Mouse (Mus musculus) midbrain, embryonic 11.5 days (tissue): ENCODE measurements around the gene Hist1h4n. TPM values are rescaled to one million over a fixed set of nuclear protein-coding genes. Genes with fewer than 3 reads are reported as not detected.
A peak's percentile ranks its signal among the peaks of the same experiment; 100 is the strongest.
"Not testable (repeated sequence)": the region's sequence is repeated elsewhere in the genome, so short reads cannot be mapped to it uniquely, and the experiment has no call there.

ENCODE experiments used
- ATAC-seq: fragments of 200-750 bp; cut with Nextera tagmentation; 2 replicates; pipeline ENCODE4 v1.8.0; 2017; ENCODE audit warnings: moderate TSS enrichment, moderate library complexity; ENCODE audit not compliant: low FRiP score
- DNase-seq: peaks from one replicate; pipeline ENCODE4 v3.0.0; 2015; ENCODE audit warnings: low spot score; ENCODE audit errors: missing footprints
- H3K27ac ChIP-seq: fragments of 300-500 bp; sonication (generic); 2 replicates; pipeline ENCODE4 v1.5.1; 2014; ENCODE audit warnings: low read depth, low read length
- H3K27me3 ChIP-seq: fragments of 300-500 bp; sonication (generic); 2 replicates; pipeline ENCODE4 v1.6.1; 2014; ENCODE audit warnings: mild to moderate bottlenecking, low read length, moderate library complexity, mixed read lengths; ENCODE audit not compliant: control insufficient read depth, insufficient read depth
- H3K36me3 ChIP-seq: fragments of 300-500 bp; sonication (generic); 2 replicates; pipeline ENCODE4 v1.6.1; 2014; ENCODE audit warnings: mild to moderate bottlenecking, low read length, moderate library complexity, mixed read lengths; ENCODE audit not compliant: control insufficient read depth, insufficient read depth
- H3K4me1 ChIP-seq: fragments of 300-500 bp; sonication (generic); 2 replicates; pipeline ENCODE4 v1.6.1; 2014; ENCODE audit warnings: low read length; ENCODE audit not compliant: control insufficient read depth, insufficient read depth
- H3K4me2 ChIP-seq: fragments of 300-500 bp; sonication (generic); 2 replicates; pipeline ENCODE4 v1.6.1; 2014; ENCODE audit warnings: mild to moderate bottlenecking, moderate library complexity
- H3K4me3 ChIP-seq: fragments of 300-500 bp; sonication (generic); 2 replicates; pipeline ENCODE4 v1.5.1; 2014; ENCODE audit warnings: low read depth, low read length
- H3K9ac ChIP-seq: fragments of 300-500 bp; sonication (generic); 2 replicates; pipeline ENCODE4 v1.6.1; 2014; ENCODE audit warnings: low read length
- H3K9me3 ChIP-seq: fragments of 300-500 bp; sonication (generic); 2 replicates; pipeline ENCODE4 v1.6.1; 2016; ENCODE audit warnings: low read length; ENCODE audit not compliant: control insufficient read depth
- WGBS: fragments of 180-500 bp; shearing (Covaris S2); extraction: QIAGEN DNeasy Blood & Tissue Kit; methylation state at CpG from one replicate; pipeline ENCODE4 v1.1.7; 2014; 5-methylcytosine and 5-hydroxymethylcytosine counted together
- microRNA-seq: library from miRNA; unstranded; fragments of <30 nt; microRNA quantifications from one replicate; pipeline ENCODE4, GENCODE M21; 2017
- polyA plus RNA-seq: library from polyadenylated mRNA; unstranded; fragments of >200 nt; fragmentation: Nextera tagmentation; extraction: Ambion mirVana; gene quantifications from 2 replicates; pipeline ENCODE4 v1.2.1, GENCODE M21; 2014

Hist1h4n gene
- polyA plus RNA-seq, 1 experiment from 2014 or later: 10.3 TPM

- peak overlapping the region; percentile 48 for H3K4me2 ChIP-seq
- H3K4me1 ChIP-seq: peaks cover 34% of the 10 kb centered on the region
- H3K9me3 ChIP-seq: no peaks in the 10 kb centered on the region
- no peaks in the 10 kb centered on the region for H3K36me3 ChIP-seq
- peak overlapping the region; percentile 80 for H3K27ac ChIP-seq
- H3K27me3 ChIP-seq: no peaks in the 10 kb centered on the region
- peak; percentile 93 for DNase-seq
- no peak for ATAC-seq
- peak overlapping the region; percentile 34 for H3K4me3 ChIP-seq
- H3K9ac ChIP-seq: peak overlapping the region; percentile 64
- WGBS: 6% methylated on average over 8 of the region's 8 CpGs
These were observed 45.7 kb downstream of the Hist1h4n start for GRCm38 (mm10) chr13:21786189-21786898.

- peak; percentile 86 for DNase-seq
- Histone ChIP-seq H3K9me3 (no peaks in the 10 kb centered on the region), H3K27me3 (no peaks in the 10 kb centered on the region), H3K4me1 (peaks cover 39% of the 10 kb centered on the region), H3K4me2 (peak overlapping the region; percentile 57), H3K27ac (peak overlapping the region; percentile 87), H3K4me3 (no peak overlapping the region), H3K36me3 (no peaks in the 10 kb centered on the region), H3K9ac (peak overlapping the region; percentile 68)
- 23% methylated on average over 6 of the region's 6 CpGs for WGBS
- ATAC-seq: no peak
These were observed 47.7 kb downstream of the Hist1h4n start for GRCm38 (mm10) chr13:21784311-21784710.

- peak overlapping the region; percentile 38 for H3K4me3 ChIP-seq
- under 1% methylated on average over 9 of the region's 9 CpGs for WGBS
- H3K27me3 ChIP-seq: no peaks in the 10 kb centered on the region
- H3K4me1 ChIP-seq: peaks cover 39% of the 10 kb centered on the region
- no peaks in the 10 kb centered on the region for H3K36me3 ChIP-seq
- DNase-seq: peak; percentile 97
- H3K27ac ChIP-seq: peak overlapping the region; percentile 87
- peak overlapping the region; percentile 57 for H3K4me2 ChIP-seq
- H3K9me3 ChIP-seq: no peaks in the 10 kb centered on the region
- ATAC-seq: no peak
- H3K9ac ChIP-seq: peak overlapping the region; percentile 68
These were observed 48.2 kb downstream of the Hist1h4n start for GRCm38 (mm10) chr13:21783734-21784161.

- peak within 1 kb of the TSS; percentile 38 for H3K4me3 ChIP-seq
- H3K9me3 ChIP-seq: no peaks in the 10 kb centered on the region
- peak within 1 kb of the TSS; percentile 77 for H3K9ac ChIP-seq
- WGBS: 1% methylated on average over 13 of the region's 20 CpGs
- H3K4me2 ChIP-seq: peak within 1 kb of the TSS; percentile 57
- H3K4me1 ChIP-seq: peaks cover 36% of the 10 kb centered on the region
- H3K27me3 ChIP-seq: no peaks in the 10 kb centered on the region
- peak; percentile 71 for ATAC-seq
- peak within 1 kb of the TSS; percentile 87 for H3K27ac ChIP-seq
- no peaks in the 10 kb centered on the region for H3K36me3 ChIP-seq
- peak; percentile 96 for DNase-seq
These were observed 48.8 kb downstream of the Hist1h4n start, which contains the start of gene Hist1h3i for GRCm38 (mm10) chr13:21783255-21783617. Gene Hist1h3i (minus strand): TSS chr13:21783370.

- under 1% methylated on average over 12 of the region's 35 CpGs for WGBS
- H3K9me3 ChIP-seq: not testable (repeated sequence)
- peaks cover 34% of the 10 kb centered on the region for H3K4me1 ChIP-seq
These were observed 49.4 kb downstream of the Hist1h4n start for GRCm38 (mm10) chr13:21782361-21783254.

More at GRCm38 (mm10) chr13:21782361-21783254, 49.4 kb downstream of the Hist1h4n start:
- Histone ChIP-seq H3K27ac (peak overlapping the region; percentile 87), H3K9ac (peak overlapping the region; percentile 77), H3K4me3 (peak overlapping the region; percentile 38), H3K4me2 (peak overlapping the region; percentile 57)
- ATAC-seq (peak; percentile 0; the same call in 1 of the 2 replicates), DNase-seq (peak; percentile 96)
- H3K36me3 ChIP-seq, H3K27me3 ChIP-seq: not testable (repeated sequence)

Small RNA genes lying within 50 kb of the gene (microRNA-seq; reads per million reads assigned to microRNA genes)
- gene Gm19658 (not detected), gene Gm44346 (not detected), gene Gm44466 (not detected)

Other genes with a start within 250 kb of the Hist1h4n start
- gene Olfr1362, start 218.2 kb downstream of the Hist1h4n start, polyA plus RNA-seq: not detected in 2 replicates
- not detected in 2 replicates for gene Olfr11, start 189.7 kb downstream of the Hist1h4n start, polyA plus RNA-seq
- not detected in 2 replicates for gene Olfr1361, start 168.8 kb downstream of the Hist1h4n start, polyA plus RNA-seq
- not detected in 2 replicates for gene Olfr1360, start 154.8 kb downstream of the Hist1h4n start, polyA plus RNA-seq
- not detected in 2 replicates for gene Olfr1359, start 134.1 kb downstream of the Hist1h4n start, polyA plus RNA-seq
- 0.85 and 2.7 TPM in 2 replicates for gene Hist1h2bl, start 116.1 kb downstream of the Hist1h4n start, polyA plus RNA-seq
- gene Hist1h2ai, start 115.8 kb downstream of the Hist1h4n start, polyA plus RNA-seq: 19.8 and 20.9 TPM in 2 replicates
- 11.6 and 12.9 TPM in 2 replicates for gene Hist1h3h, start 114.5 kb downstream of the Hist1h4n start, polyA plus RNA-seq
- 4.2 and 5.7 TPM in 2 replicates for gene Hist1h2bm, start 110.2 kb downstream of the Hist1h4n start, polyA plus RNA-seq
- 1.0 and 2.2 TPM in 2 replicates for gene Hist1h4j, start 97.1 kb downstream of the Hist1h4n start, polyA plus RNA-seq
- gene Hist1h4k, start 81.7 kb downstream of the Hist1h4n start, polyA plus RNA-seq: 2.4 and 6.0 TPM in 2 replicates
- 6.2 and 10.7 TPM in 2 replicates for gene Hist1h2ak, start 78.4 kb downstream of the Hist1h4n start, polyA plus RNA-seq
- 2.2 TPM in 1 of 2 replicates, not detected in the other for gene Hist1h2bn, start 78.1 kb downstream of the Hist1h4n start, polyA plus RNA-seq
- gene Hist1h1b, start 51.6 kb downstream of the Hist1h4n start, polyA plus RNA-seq: 20.0 and 24.8 TPM in 2 replicates
- 289 and 304 TPM in 2 replicates for gene Hist1h3i, start 48.8 kb downstream of the Hist1h4n start, polyA plus RNA-seq
- gene Hist1h2an, start 45.0 kb downstream of the Hist1h4n start, polyA plus RNA-seq: 2.6 and 7.4 TPM in 2 replicates
- gene Hist1h2bp, start 44.7 kb downstream of the Hist1h4n start, polyA plus RNA-seq: 2.5 TPM in 2 replicates
- gene Hist1h2bq, start 22.0 kb downstream of the Hist1h4n start, polyA plus RNA-seq: 17.8 and 23.3 TPM in 2 replicates
- 1.7 TPM in 1 of 2 replicates, not detected in the other for gene Hist1h2ao, start 21.7 kb downstream of the Hist1h4n start, polyA plus RNA-seq
- gene Hist1h4m, start 20.4 kb downstream of the Hist1h4n start, polyA plus RNA-seq: not detected in 2 replicates
- 5,628 and 6,009 TPM in 2 replicates for gene Hist1h2ap, start 1.3 kb upstream of the Hist1h4n start, polyA plus RNA-seq
- 17.8 and 23.1 TPM in 2 replicates for gene Hist1h2br, start 1.5 kb upstream of the Hist1h4n start, polyA plus RNA-seq
- gene Zfp184, start 112.9 kb upstream of the Hist1h4n start, polyA plus RNA-seq: 26.7 and 27.9 TPM in 2 replicates
- gene Pom121l2, start 149.0 kb upstream of the Hist1h4n start, polyA plus RNA-seq: not detected in 2 replicates
- 0.10 and 0.37 TPM in 2 replicates for gene Prss16, start 177.5 kb upstream of the Hist1h4n start, polyA plus RNA-seq
- gene Hist1h2ah, start 203.4 kb upstream of the Hist1h4n start, polyA plus RNA-seq: 6.3 and 6.8 TPM in 2 replicates
- gene Hist1h2bk, start 203.7 kb upstream of the Hist1h4n start, polyA plus RNA-seq: 9.9 and 11.3 TPM in 2 replicates
- gene Hist1h4i, start 209.2 kb upstream of the Hist1h4n start, polyA plus RNA-seq: 43.8 and 43.9 TPM in 2 replicates
- gene Hist1h2ag, start 210.7 kb upstream of the Hist1h4n start, polyA plus RNA-seq: 46.4 and 70.6 TPM in 2 replicates
- 9.9 and 12.6 TPM in 2 replicates for gene Hist1h2bj, start 211.0 kb upstream of the Hist1h4n start, polyA plus RNA-seq